Mouse (Mus musculus) liver, embryonic 14.5 days (tissue): Measurements from ENCODE around the gene Cryab. TPM values are rescaled to one million over a fixed set of nuclear protein-coding genes. Genes with fewer than 3 reads are reported as not detected.
A peak's percentile ranks its signal among the peaks of the same experiment; 100 is the strongest.

ENCODE experiments used
- ATAC-seq: fragments of 200-750 bp; cut with Nextera tagmentation; 2 replicates; pipeline ENCODE4 v1.8.0; 2017; ENCODE audit warnings: moderate number of reproducible peaks, mild to moderate bottlenecking, moderate library complexity; ENCODE audit not compliant: insufficient read depth
- DNase-seq, 3 experiments: peaks; one replicate each; pipeline ENCODE4 v3.0.0-alpha.2; 2012 to 2013; ENCODE audit warnings: low read depth in 3 of 3, low spot score in 3 of 3
- H3K27ac ChIP-seq: fragments of 300-500 bp; sonication (generic); 2 replicates; pipeline ENCODE4 v1.5.1; 2014; ENCODE audit warnings: moderate library complexity, mild to moderate bottlenecking, control low read depth, inconsistent platforms
- H3K27me3 ChIP-seq: fragments of 300-500 bp; sonication (generic); 2 replicates; pipeline ENCODE4 v1.6.1; 2014; ENCODE audit warnings: mild to moderate bottlenecking, low read length, moderate library complexity; ENCODE audit not compliant: control insufficient read depth, insufficient read depth
- H3K36me3 ChIP-seq: fragments of 300-500 bp; sonication (generic); replicated peaks from 2 replicates; pipeline ENCODE4 v1.6.1; 2014; ENCODE audit warnings: low read depth; ENCODE audit not compliant: control insufficient read depth, insufficient read depth
- H3K4me1 ChIP-seq, 2 experiments: fragments of 200-500 bp in 1 of 2; fragments of 300-500 bp in 1 of 2; sonication (generic) in 1 of 2; replicated peaks; 2 replicates each; pipeline ENCODE4 v1.6.1; 2012 to 2014; ENCODE audit warnings: antibody characterized with exemption in 1 of 2, inconsistent platforms in 1 of 2, low read length in 1 of 2; ENCODE audit not compliant: control insufficient read depth in 2 of 2, insufficient read depth in 2 of 2
- H3K4me2 ChIP-seq: fragments of 300-500 bp; sonication (generic); 2 replicates; pipeline ENCODE4 v1.6.1; 2014; ENCODE audit warnings: low read depth, mild to moderate bottlenecking, control low read depth, moderate library complexity
- H3K4me3 ChIP-seq, 2 experiments: fragments of 200-500 bp in 1 of 2; fragments of 300-500 bp in 1 of 2; sonication (generic) in 1 of 2; 2 replicates each; pipeline ENCODE4 v1.5.1; 2012 to 2014; ENCODE audit warnings: low read depth in 2 of 2, low read length in 2 of 2, mild to moderate bottlenecking in 2 of 2, control low read depth in 1 of 2, inconsistent platforms in 1 of 2, moderate library complexity in 1 of 2; ENCODE audit not compliant: insufficient read depth in 1 of 2
- H3K9ac ChIP-seq: fragments of 300-500 bp; sonication (generic); replicated peaks from 2 replicates; pipeline ENCODE4 v1.6.1; 2014; ENCODE audit warnings: mild to moderate bottlenecking, control low read depth, moderate library complexity
- H3K9me3 ChIP-seq: fragments of 300-500 bp; sonication (generic); 2 replicates; pipeline ENCODE4 v1.6.1; 2016; ENCODE audit warnings: low read length, mixed read lengths; ENCODE audit not compliant: control insufficient read depth
- CTCF ChIP-seq: IDR thresholded peaks from 2 replicates; pipeline ENCODE4 v1.5.1; 2016; ENCODE audit warnings: antibody characterized with exemption, low read depth, control low read depth
- EP300 ChIP-seq: IDR thresholded peaks from 2 replicates; pipeline ENCODE4 v1.6.1; 2016; ENCODE audit warnings: antibody characterized with exemption, low read depth
- WGBS: fragments of 180-500 bp; shearing (Covaris S2); extraction: QIAGEN DNeasy Blood & Tissue Kit; methylation state at CpG from one replicate; pipeline ENCODE4 v1.1.7; 2014; ENCODE audit not compliant: insufficient replicate concordance; 5-methylcytosine and 5-hydroxymethylcytosine counted together
- polyA plus RNA-seq, 2 experiments: library from polyadenylated mRNA; depleted of rRNA in 1 of 2; stranded (reverse) in 1 of 2; unstranded in 1 of 2; fragments of >200 nt; fragmentation: Nextera tagmentation in 1 of 2; extraction: Ambion mirVana in 1 of 2; gene quantifications; 2 replicates each; pipeline versions ENCODE4 v1.2.1 to v1.2.3; 2012 to 2014

Gene Cryab
- polyA plus RNA-seq, 2 experiments: 2.7 to 4.5 TPM

DNA sequence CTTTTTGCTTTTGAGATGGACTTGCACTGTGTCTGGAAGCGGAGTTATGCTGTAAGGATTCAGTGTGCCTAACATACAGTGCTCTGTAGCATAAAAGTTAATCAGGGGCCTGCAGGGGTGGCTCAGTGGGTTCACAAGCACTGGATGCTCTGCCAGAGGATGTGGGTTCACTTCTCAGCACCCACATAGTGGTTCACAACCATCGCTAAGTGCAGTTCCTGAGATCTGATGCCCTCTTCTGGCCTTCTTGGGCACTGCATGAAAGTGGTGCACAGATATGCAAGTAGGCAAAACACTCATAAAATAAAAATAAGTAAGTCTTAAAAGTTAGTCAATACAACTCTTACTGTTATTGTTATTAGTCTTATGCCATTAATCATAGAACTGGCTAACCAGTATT, 31.0 kb downstream of the Cryab start:
- H3K27ac ChIP-seq: no peak overlapping the region
- H3K27me3 ChIP-seq: no peaks in the 10 kb centered on the region
- H3K4me3 ChIP-seq: no peak overlapping the region
- H3K36me3 ChIP-seq: peaks cover 12% of the 10 kb centered on the region
- no peak for ATAC-seq
- H3K9me3 ChIP-seq: no peaks in the 10 kb centered on the region
- 66% methylated on average over 2 of the region's 2 CpGs for WGBS
- no peaks in the 10 kb centered on the region for H3K4me1 ChIP-seq
- H3K9ac ChIP-seq: no peak overlapping the region
- no peak overlapping the region for H3K4me2 ChIP-seq
- TF ChIP-seq CTCF: peak; percentile 82
- no peak for TF ChIP-seq EP300
- peak in 1 of 3 experiments; percentile 23 for DNase-seq

DNA sequence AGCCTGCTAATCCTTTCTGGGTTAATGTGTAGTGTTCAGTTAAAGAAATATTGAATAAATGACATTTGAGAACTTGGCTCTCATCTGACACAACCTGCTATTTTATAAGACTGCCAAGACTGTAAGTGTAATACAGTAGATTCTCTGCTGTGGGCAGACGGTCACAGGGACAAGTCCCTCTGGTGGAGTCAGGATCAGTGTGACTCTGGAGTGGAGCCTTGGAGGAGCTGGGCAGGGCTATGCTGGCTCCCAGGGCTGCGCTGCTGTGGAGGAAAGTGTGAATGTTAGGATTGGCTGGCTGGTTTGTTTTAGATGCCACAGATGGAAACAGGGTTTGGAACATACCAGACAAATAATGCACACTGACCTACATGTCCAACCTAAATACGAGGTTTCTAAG, 44.1 kb downstream of the Cryab start:
- Histone ChIP-seq H3K9ac (no peak overlapping the region), H3K36me3 (no peaks in the 10 kb centered on the region; the same call in 1 of the 2 replicates), H3K9me3 (no peaks in the 10 kb centered on the region), H3K27ac (no peak overlapping the region), H3K27me3 (no peaks in the 10 kb centered on the region), H3K4me3 (no peak overlapping the region), H3K4me1 (no peaks in the 10 kb centered on the region), H3K4me2 (no peak overlapping the region)
- DNase-seq: no peak
- ATAC-seq: no peak
- TF ChIP-seq CTCF (no peak), EP300 (no peak)
- WGBS: 82% methylated on average over 3 of the region's 3 CpGs

DNA sequence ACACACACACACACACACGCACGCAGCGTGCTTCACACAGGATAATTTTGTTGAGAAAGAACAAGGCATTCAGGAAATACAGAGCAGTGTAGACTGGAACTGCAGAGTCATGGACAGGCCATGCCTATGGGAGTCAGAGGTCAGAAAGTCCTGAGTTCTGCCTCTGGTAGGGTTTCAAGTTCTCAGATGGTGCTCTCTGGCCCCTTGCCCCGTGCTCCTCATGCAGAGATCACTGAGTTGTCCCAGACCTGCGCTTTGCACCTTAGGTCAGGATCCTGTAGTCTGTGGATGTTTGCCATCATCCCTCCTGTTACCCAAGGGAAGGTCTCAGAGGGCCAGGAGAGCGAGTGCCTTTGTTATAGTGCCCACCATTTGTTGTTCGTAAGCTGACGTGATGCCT, 45.7 kb downstream of the Cryab start:
- Histone ChIP-seq H3K4me3 (no peak overlapping the region), H3K9me3 (no peaks in the 10 kb centered on the region), H3K27ac (no peak overlapping the region), H3K4me1 (peaks cover 3 to 4% of the 10 kb centered on the region in 2 experiments; a peak in 2 of 4 replicates), H3K4me2 (no peak overlapping the region), H3K9ac (no peak overlapping the region), H3K36me3 (no peaks in the 10 kb centered on the region; the same call in 1 of the 2 replicates), H3K27me3 (no peaks in the 10 kb centered on the region)
- TF ChIP-seq EP300 (no peak), CTCF (no peak)
- 80% methylated on average over 8 of the region's 8 CpGs for WGBS
- ATAC-seq (no peak), DNase-seq (no peak)

DNA sequence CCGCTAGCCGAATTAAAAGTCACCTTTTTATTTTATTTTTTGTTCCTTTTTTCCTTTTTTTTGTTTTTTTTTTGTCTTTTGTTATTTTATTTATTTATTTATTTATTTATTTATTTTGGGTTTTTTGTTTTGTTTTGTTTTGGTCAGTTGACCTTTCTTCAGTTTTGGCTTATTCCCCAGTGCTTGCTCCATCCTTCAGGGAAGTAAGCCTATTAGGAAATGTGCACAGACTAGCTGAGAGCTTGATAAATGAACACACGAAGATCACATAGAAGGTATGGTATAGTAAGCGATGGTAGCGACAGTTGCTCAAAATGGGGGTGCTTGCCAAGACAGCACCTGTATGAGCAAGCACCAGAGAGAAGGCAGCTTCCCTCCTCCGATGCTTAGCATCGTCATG, 46.5 kb downstream of the Cryab start:
- no peak for TF ChIP-seq CTCF
- no peak for TF ChIP-seq EP300
- H3K4me1 ChIP-seq: peaks cover 11% of the 10 kb centered on the region in 2 experiments
- no peaks in the 10 kb centered on the region for H3K9me3 ChIP-seq
- ATAC-seq: no peak
- no peak overlapping the region for H3K9ac ChIP-seq
- no peaks in the 10 kb centered on the region; the same call in none of the 2 replicates for H3K36me3 ChIP-seq
- H3K27ac ChIP-seq: no peak overlapping the region
- no peak overlapping the region for H3K4me3 ChIP-seq
- 85% methylated on average over 7 of the region's 7 CpGs for WGBS
- no peak for DNase-seq
- no peak overlapping the region for H3K4me2 ChIP-seq
- no peaks in the 10 kb centered on the region for H3K27me3 ChIP-seq

DNA sequence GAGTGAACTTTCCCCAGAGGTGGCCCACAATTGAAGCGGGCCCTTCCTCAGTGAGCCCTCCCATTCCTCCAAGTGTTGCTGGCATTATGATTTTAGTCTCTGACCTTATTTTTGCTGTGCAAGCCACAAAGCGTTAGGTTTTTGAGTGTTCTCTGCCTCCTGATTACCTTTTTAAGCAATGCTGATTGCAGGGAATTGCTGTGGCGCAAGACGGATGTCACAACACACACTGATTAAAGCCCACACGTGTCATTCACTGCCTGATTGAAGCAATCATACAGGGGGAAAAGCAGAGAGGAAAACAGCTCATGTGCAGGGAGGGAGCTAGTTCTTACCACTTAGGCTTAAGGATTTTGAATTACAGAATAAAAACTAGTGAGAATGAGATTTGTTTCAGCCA, 47.2 kb downstream of the Cryab start:
- DNase-seq (no peak), ATAC-seq (no peak)
- no peak overlapping the region for H3K27ac ChIP-seq
- no peaks in the 10 kb centered on the region for H3K9me3 ChIP-seq
- no peak overlapping the region for H3K9ac ChIP-seq
- peaks cover 17 to 18% of the 10 kb centered on the region in 2 experiments for H3K4me1 ChIP-seq
- no peaks in the 10 kb centered on the region for H3K27me3 ChIP-seq
- TF ChIP-seq CTCF: no peak
- TF ChIP-seq EP300: no peak
- no peaks in the 10 kb centered on the region; the same call in none of the 2 replicates for H3K36me3 ChIP-seq
- WGBS: 70% methylated on average over 5 of the region's 5 CpGs
- H3K4me2 ChIP-seq: no peak overlapping the region
- H3K4me3 ChIP-seq: no peak overlapping the region
